Mouse (Mus musculus): ENCODE measurements at regions not wholly inside any gene's neighbourhood (a gene's known extent, or its start where the extent isn't known, plus 50 kb on each side); places are given as distances from the start of the nearest gene placed in this dataset.

GRCm38 (mm10) chr2:133734469-133735225 lies 182.7 kb downstream of the Bmp2 start:
- no peak for TF ChIP-seq GATA1 (IDR thresholded peaks at IDR 0.05; ENCODE audit: low read length)
- no peak for TF ChIP-seq TAL1 (IDR thresholded peaks at IDR 0.05; ENCODE audit: low read length)

Data from erythroblast, embryonic 14.5 days (primary cell).